Mouse (Mus musculus) small intestine, adult 2 months (tissue): ENCODE measurements around the gene Csf3. TPM values are rescaled to one million over a fixed set of nuclear protein-coding genes. Genes with fewer than 3 reads are reported as not detected.

Experiments
- H3K27ac ChIP-seq: fragments of 200-500 bp; 2 replicates; pipeline ENCODE4 v1.5.1; 2012; ENCODE audit warnings: low read depth, low read length, control low read depth, inconsistent platforms; ENCODE audit not compliant: insufficient read depth
- H3K27me3 ChIP-seq: fragments of 200-500 bp; 2 replicates; pipeline ENCODE4 v1.6.1; 2012; ENCODE audit warnings: mild to moderate bottlenecking, moderate library complexity, low read length, inconsistent platforms; ENCODE audit not compliant: control insufficient read depth, insufficient read depth
- H3K36me3 ChIP-seq: fragments of 200-500 bp; 2 replicates; pipeline ENCODE4 v1.6.1; 2012; ENCODE audit warnings: mild to moderate bottlenecking, low read length, control low read depth, inconsistent platforms; ENCODE audit not compliant: control insufficient read depth, insufficient read depth
- H3K4me1 ChIP-seq: fragments of 200-500 bp; 2 replicates; pipeline ENCODE4 v1.6.1; 2012; ENCODE audit warnings: low read length, inconsistent platforms, mixed read lengths; ENCODE audit not compliant: control insufficient read depth, insufficient read depth, insufficient read length
- H3K4me3 ChIP-seq: fragments of 200-500 bp; 2 replicates; pipeline ENCODE4 v1.5.1; 2012; ENCODE audit warnings: low read depth, mild to moderate bottlenecking, control low read depth, inconsistent platforms, low read length, moderate library complexity
- CTCF ChIP-seq: fragments of 200-500 bp; IDR thresholded peaks from 2 replicates; pipeline ENCODE4 v1.5.1; 2012; ENCODE audit warnings: low read depth, mild to moderate bottlenecking, control low read depth, inconsistent platforms, low read length, moderate library complexity, mixed read lengths; ENCODE audit not compliant: insufficient replicate concordance, insufficient read length; ENCODE audit errors: extremely low read depth
- POLR2A ChIP-seq: fragments of 200-500 bp; IDR thresholded peaks from 2 replicates; pipeline ENCODE4 v1.6.1; 2012; ENCODE audit warnings: low read depth, mild to moderate bottlenecking, control low read depth, inconsistent platforms, low read length, moderate library complexity
- WGBS: fragments of 180-500 bp; shearing (Covaris S2); methylation state at CpG from one replicate; pipeline ENCODE4 v1.1.7; 2018; 5-methylcytosine and 5-hydroxymethylcytosine counted together
- polyA plus RNA-seq: library from polyadenylated mRNA; depleted of rRNA; stranded (reverse); fragments of >200 nt; gene quantifications from 2 replicates; pipeline ENCODE4 v1.2.3, GENCODE M21; 2012

The Csf3 gene
- polyA plus RNA-seq, 1 experiment, result not detected

DNA sequence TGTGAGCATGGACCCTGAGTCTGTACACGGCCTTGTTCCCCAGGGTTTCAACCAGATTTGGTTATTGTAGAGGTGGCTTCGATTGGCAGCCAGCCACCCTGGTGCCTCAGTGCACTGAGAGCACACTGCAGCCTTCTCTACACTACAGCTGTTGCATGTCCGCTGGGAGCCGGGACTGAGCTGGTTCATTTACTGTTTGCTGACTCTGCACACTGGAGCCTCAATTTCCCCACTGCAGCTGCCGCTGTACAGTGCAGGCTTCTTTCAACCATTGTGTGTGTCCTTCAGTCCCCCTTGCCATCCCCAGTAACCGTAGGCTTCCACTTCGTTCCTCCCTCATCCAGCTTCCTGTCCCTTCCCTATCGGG, 38.9 kb downstream of the Csf3 start:
- Histone ChIP-seq H3K4me1 (peaks cover 20% of the 10 kb centered on the region; the same call in 1 of the 2 replicates), H3K4me3 (peak overlapping the region; percentile 59; the same call in 1 of the 2 replicates), H3K27me3 (no peaks in the 10 kb centered on the region), H3K36me3 (no peaks in the 10 kb centered on the region), H3K27ac (peak overlapping the region; percentile 64; the same call in 1 of the 2 replicates)
- TF ChIP-seq CTCF (no peak), POLR2A (no peak)
- WGBS, result 9% methylated on average over 8 of the region's 8 CpGs

DNA sequence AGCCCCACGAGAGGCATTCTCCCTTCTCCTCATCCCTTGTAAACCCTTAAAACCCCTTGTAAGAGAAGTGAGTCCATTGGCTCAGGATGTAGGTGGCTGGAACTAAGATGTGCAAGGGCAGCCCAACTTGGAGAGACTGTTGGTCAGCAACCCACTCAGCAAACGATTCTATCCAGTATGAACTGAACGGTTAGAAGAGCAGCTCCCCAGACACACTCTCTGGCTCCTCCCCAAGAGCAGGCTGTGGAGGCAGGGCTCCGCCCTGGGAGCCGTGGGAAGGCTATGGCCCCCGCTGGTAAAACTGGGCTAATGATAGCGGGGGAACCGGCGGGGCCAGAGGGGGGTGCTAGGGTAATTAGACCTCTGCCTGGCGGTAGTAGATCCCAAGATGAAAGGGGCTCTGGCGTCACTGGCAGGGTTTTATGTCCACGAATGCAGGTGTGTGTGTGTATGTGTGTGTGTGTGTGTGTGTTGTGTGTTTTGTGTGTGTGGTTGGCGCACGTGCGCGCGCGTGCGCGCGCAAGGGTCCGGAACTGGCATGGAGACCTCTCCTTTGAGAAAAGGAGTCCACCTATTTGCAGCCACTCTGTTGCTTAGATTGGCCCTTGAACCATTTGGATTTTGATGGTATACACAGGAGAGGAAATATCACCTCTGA, 39.5 kb downstream of the Csf3 start, which contains the start of gene Thra:
TSS of gene Thra (plus strand) at position 246 of the 658 bp plus-strand sequence.
- no peaks in the 10 kb centered on the region for H3K36me3 ChIP-seq
- H3K27ac ChIP-seq, result peak within 1 kb of the TSS; percentile 64
- peaks cover 21% of the 10 kb centered on the region; the same call in 1 of the 2 replicates for H3K4me1 ChIP-seq
- under 1% methylated on average over 22 of the region's 22 CpGs for WGBS
- H3K27me3 ChIP-seq, result no peaks in the 10 kb centered on the region
- TF ChIP-seq POLR2A (no peak), CTCF (no peak)
- H3K4me3 ChIP-seq, result peak within 1 kb of the TSS; percentile 64

DNA sequence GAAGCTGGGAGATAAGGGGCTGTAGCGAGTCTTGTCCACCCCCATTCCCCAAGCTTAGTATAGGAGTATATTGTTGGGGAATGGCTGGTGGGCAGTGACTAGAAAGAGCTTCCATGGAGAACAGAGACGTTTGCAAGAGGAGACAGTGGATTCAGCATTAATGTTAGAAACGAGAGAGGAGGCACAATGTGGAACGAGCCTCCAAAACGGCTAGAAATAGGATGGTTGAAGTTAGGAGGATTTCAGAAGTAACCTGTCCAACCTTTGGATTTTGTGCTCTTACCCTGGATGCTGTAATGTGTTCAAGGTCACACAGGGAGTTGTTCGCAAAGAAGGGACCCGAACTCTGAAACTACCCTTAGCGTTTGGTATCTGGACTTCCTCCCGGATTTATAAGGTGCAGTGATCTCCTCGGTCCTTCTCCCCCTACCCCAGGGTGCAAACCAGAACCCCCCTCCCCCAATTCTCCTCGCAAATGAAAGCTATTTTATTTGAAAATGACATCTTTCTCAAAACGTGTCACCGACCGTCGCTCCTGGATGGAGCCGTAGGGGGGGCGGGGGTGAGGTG, 40.1 kb downstream of the Csf3 start:
- Histone ChIP-seq H3K4me3 (peak overlapping the region; percentile 64), H3K27me3 (no peaks in the 10 kb centered on the region), H3K27ac (peak overlapping the region; percentile 64), H3K36me3 (no peaks in the 10 kb centered on the region), H3K4me1 (peaks cover 27% of the 10 kb centered on the region; the same call in 1 of the 2 replicates)
- TF ChIP-seq POLR2A, result no peak
- no peak for TF ChIP-seq CTCF
- under 1% methylated on average over 17 of the region's 17 CpGs for WGBS

DNA sequence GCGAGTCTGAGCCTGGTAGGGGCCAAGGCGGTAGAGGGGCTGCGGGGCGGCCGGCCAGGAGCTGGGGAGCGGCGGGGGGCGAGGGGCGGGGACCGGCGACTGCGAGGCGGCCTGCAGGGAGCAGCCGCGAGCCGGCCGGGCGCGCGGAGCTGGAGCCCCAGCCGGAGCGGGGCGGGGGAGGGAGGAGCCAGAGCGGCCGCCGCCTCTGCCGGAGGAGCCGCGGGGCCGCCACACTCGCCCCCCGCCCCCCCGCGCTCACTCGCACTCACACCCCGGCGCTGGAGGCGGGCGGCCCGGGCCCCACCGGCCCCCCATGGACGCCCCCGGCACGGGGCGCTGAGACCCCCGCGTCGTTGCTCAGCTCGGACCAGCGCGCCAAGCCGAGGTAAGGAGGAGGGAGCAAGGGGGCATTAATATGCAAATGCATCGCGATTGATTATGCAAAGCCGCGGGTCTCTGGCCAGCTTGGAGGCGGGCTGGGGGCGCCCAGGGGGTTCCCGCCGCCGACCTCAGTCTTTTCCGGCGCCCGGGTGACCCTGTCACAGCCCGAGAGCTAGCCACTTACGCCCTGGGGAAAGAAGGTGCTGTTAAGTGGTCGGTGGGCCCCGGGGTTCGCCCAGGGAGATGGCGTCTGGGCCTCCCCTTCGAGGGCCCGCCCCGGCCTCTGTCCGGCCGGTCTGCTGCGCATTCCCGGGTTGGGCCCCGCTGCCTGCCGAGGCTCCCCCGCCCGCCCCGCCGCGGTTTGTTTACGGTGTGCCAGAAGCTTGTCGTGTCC, 40.7 kb downstream of the Csf3 start:
- TF ChIP-seq CTCF (peak; percentile 41; the same call in 1 of the 2 replicates), POLR2A (no peak)
- Histone ChIP-seq H3K36me3 (no peaks in the 10 kb centered on the region), H3K4me1 (peaks cover 32% of the 10 kb centered on the region; the same call in 1 of the 2 replicates)

DNA sequence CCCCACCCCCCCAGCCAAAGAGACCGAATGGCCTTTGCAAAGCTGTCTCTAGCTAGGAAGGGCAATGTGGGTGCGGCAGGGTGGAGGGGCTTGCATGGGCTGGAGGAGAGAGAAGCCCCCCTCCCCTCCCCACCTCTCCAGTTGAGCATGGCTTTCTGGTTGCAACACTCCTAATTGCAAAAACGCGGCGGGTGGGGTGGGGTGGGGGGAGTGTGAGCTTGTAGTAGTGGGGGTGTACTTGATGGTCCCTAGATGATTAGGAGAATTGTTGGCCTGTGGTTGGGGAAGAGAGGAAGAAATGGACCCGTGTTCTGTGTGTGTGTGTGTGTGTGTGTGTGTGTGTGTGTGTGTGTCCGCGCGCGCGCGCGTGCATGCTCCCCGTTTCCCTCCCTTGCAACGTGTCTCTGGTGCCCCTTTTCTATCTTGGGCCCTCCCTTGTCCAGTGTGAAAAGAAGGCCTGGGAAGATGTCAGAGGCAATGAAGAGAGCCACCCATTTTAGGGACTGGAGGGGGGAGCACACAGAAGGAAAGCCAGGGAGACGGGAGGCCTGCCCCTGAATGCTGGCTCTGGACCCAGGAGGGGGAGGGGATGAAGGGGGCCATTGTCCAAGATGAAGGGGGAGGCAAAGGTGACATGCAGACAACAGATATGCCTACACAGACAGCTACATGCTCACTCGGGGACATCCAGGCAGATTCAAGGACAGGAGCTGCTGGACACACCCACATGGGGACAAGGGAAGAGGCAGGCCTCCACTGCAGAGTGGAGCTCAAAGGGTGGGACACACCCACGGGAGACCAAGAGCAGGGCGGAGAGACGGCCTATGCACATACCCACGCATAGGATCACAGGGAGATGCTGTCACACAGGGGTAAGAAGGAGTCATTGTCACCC, 41.6 kb downstream of the Csf3 start:
- 3% methylated on average over 21 of the region's 21 CpGs for WGBS
- Histone ChIP-seq H3K4me1 (peaks cover 38% of the 10 kb centered on the region; the same call in 1 of the 2 replicates), H3K36me3 (no peaks in the 10 kb centered on the region), H3K4me3 (peak overlapping the region; percentile 77), H3K27ac (peak overlapping the region; percentile 92), H3K27me3 (no peaks in the 10 kb centered on the region)
- no peak for TF ChIP-seq CTCF
- TF ChIP-seq POLR2A, result peak; percentile 38; the same call in 1 of the 2 replicates

More for the DNA sequence above, 40.7 kb downstream of the Csf3 start:
- Histone ChIP-seq H3K4me3 (peak overlapping the region; percentile 77), H3K27me3 (no peaks in the 10 kb centered on the region), H3K27ac (peak overlapping the region; percentile 92)
- 1% methylated on average over 86 of the region's 86 CpGs for WGBS

DNA sequence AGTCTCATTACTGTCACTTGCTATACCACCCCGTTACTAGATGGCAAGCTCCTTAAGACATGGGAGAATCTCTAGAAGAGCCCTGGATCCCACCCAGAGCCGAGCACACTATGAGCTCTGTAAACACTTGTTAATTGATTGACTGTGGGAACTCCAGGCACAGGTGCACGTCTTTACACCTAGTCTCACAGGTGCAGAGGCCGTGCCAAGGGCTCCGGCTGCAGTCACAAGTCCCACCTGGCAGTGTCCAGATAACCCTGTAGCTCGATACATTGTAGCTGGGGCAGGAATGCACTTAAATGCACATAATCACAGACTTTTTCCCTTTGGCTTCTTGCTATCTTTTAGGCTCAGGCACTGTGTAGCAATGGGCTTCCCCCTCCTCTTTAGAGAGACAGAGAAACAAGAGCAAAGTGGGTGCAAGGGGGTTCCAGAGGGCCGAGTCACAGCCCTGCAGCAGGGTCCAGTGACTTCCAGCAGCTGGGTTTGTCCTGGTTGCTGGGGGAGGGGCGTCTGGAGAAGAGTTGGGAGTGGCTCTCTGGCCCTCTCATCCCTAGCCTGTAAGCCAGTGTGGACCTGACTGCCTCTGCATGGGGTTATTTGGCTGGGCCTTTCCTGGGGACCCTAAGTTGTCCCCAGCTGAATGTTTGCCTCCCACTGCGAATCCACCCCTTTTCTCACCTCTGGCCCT, 42.7 kb downstream of the Csf3 start:
- Histone ChIP-seq H3K27ac (peak overlapping the region; percentile 62), H3K4me1 (peaks cover 43% of the 10 kb centered on the region; the same call in 1 of the 2 replicates)
- WGBS, result 11% methylated on average over 9 of the region's 9 CpGs

More for the DNA sequence above, 42.7 kb downstream of the Csf3 start:
- peak overlapping the region; percentile 46 for H3K4me3 ChIP-seq
- H3K27me3 ChIP-seq, result no peaks in the 10 kb centered on the region
- no peaks in the 10 kb centered on the region for H3K36me3 ChIP-seq
- TF ChIP-seq POLR2A (no peak), CTCF (no peak)
